17 mouse cellular contexts compared by ENCODE assay signal in the genomic region with DNA sequence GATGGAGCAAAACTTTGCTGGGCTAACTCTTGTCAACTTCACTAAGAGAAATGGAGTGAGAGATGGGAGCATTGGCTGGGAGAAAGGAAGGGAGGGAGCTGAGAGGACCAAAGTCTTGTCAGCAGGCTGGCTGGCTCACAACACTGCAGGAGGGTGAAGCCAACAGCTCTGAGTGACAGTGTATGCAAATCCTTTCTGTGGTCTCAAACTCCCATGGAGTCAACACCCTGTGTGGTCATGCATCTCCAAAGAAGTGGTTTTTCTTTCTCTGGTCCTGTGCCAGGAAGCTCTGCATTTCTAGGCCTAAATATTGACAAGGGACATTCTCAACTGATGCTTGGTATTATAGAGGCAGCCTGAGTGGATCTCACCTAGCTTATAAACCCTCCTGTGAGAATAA.
DNase-seq lines count a peak whose midpoint lies in the region; ATAC-seq and TF ChIP-seq lines count a peak whose summit lies in the region.
"Had no signal": no experiment of that assay in that cellular context is flagged by ENCODE, and none has a peak within 500 bp of the region (broad histone marks: within the 10 kb centered on the region; RNA-seq: fewer than 3 reads in every experiment).

No protein-coding gene starts in this region.

- ATAC-seq in hindbrain, embryonic 16.5 days = peak; percentile 58; the same call in 1 of the 2 replicates
- ATAC-seq in hindbrain, embryonic 12.5 days (ENCODE audit: low FRiP score) = no peak
- 0 out of 2 replicates have a peak, but pooled peaks have one; percentile 26 for ATAC-seq in lung, postnatal 0 days
- ATAC-seq in heart, embryonic 11.5 days (replicated peaks; ENCODE audit: insufficient number of reproducible peaks, low FRiP score, low TSS enrichment) = no peak
- ATAC-seq: forebrain, embryonic 14.5 days had no signal

- no peak for TF ChIP-seq CTCF in lung, postnatal 0 days (IDR thresholded peaks at IDR 0.05)

- no peak overlapping the region for H3K4me3 ChIP-seq in hindbrain, embryonic 16.5 days (ENCODE audit: low read length)
- H3K4me3 ChIP-seq in hindbrain, embryonic 12.5 days = no peak overlapping the region
- H3K4me3 ChIP-seq in lung, postnatal 0 days (ENCODE audit: low read depth, low read length) = no peak overlapping the region
- H3K4me3 ChIP-seq in heart, embryonic 11.5 days (ENCODE audit: low read depth, low read length) = no peak overlapping the region
- H3K4me3 ChIP-seq: gastrocnemius, adult 2 months; limb, embryonic 15.5 days had no signal

- H3K9me3 ChIP-seq in hindbrain, embryonic 16.5 days (ENCODE audit: control insufficient read depth, low read length) = no peaks in the 10 kb centered on the region
- H3K9me3 ChIP-seq in hindbrain, embryonic 12.5 days (replicated peaks) = no peaks in the 10 kb centered on the region
- no peaks in the 10 kb centered on the region for H3K9me3 ChIP-seq in lung, postnatal 0 days (ENCODE audit: low read length)
- no peaks in the 10 kb centered on the region for H3K9me3 ChIP-seq in heart, embryonic 11.5 days (replicated peaks; ENCODE audit: control insufficient read depth, low read length)
- H3K9me3 ChIP-seq: limb, embryonic 15.5 days had no signal

- H3K27me3 ChIP-seq in hindbrain, embryonic 16.5 days (replicated peaks; ENCODE audit: control insufficient read depth, insufficient read depth, low read length) = no peaks in the 10 kb centered on the region
- H3K27me3 ChIP-seq in hindbrain, embryonic 12.5 days = peaks cover 2% of the 10 kb centered on the region; the same call in 1 of the 2 replicates
- H3K27me3 ChIP-seq in lung, postnatal 0 days (replicated peaks; ENCODE audit: insufficient read depth, low read length) = no peaks in the 10 kb centered on the region
- H3K27me3 ChIP-seq in heart, embryonic 11.5 days (ENCODE audit: control insufficient read depth, insufficient read depth, low read length) = no peaks in the 10 kb centered on the region
- H3K27me3 ChIP-seq: limb, embryonic 15.5 days had no signal

- no peak for TF ChIP-seq EP300 in lung, postnatal 0 days (IDR thresholded peaks at IDR 0.05)

- no peaks in the 10 kb centered on the region for H3K4me1 ChIP-seq in hindbrain, embryonic 16.5 days (ENCODE audit: control insufficient read depth, insufficient read depth, low read depth, low read length)
- no peaks in the 10 kb centered on the region for H3K4me1 ChIP-seq in hindbrain, embryonic 12.5 days
- H3K4me1 ChIP-seq in lung, postnatal 0 days (ENCODE audit: insufficient read depth, low read depth, low read length) = no peaks in the 10 kb centered on the region
- no peaks in the 10 kb centered on the region for H3K4me1 ChIP-seq in heart, embryonic 11.5 days (ENCODE audit: control insufficient read depth, insufficient read depth, low read length)
- H3K4me1 ChIP-seq: limb, embryonic 15.5 days had no signal

- no peak overlapping the region for H3K4me2 ChIP-seq in hindbrain, embryonic 16.5 days (ENCODE audit: low read length)
- H3K4me2 ChIP-seq in hindbrain, embryonic 12.5 days (replicated peaks) = no peak overlapping the region
- H3K4me2 ChIP-seq in lung, postnatal 0 days (replicated peaks; ENCODE audit: low read depth, low read length) = no peak overlapping the region
- H3K4me2 ChIP-seq in heart, embryonic 11.5 days = no peak overlapping the region
- H3K4me2 ChIP-seq: limb, embryonic 15.5 days; midbrain, embryonic 11.5 days had no signal

- H3K27ac ChIP-seq in hindbrain, embryonic 16.5 days (ENCODE audit: low read depth, low read length) = no peak overlapping the region
- no peak overlapping the region for H3K27ac ChIP-seq in hindbrain, embryonic 12.5 days
- no peak overlapping the region for H3K27ac ChIP-seq in lung, postnatal 0 days (ENCODE audit: low read length)
- H3K27ac ChIP-seq in heart, embryonic 11.5 days (ENCODE audit: low read depth, low read length) = no peak overlapping the region
- H3K27ac ChIP-seq: gastrocnemius, adult 2 months; liver, embryonic 14.5 days had no signal

- H3K9ac ChIP-seq in hindbrain, embryonic 16.5 days (ENCODE audit: low read depth, low read length) = no peak overlapping the region
- H3K9ac ChIP-seq in hindbrain, embryonic 12.5 days = no peak overlapping the region
- H3K9ac ChIP-seq in lung, postnatal 0 days (replicated peaks; ENCODE audit: low read depth) = no peak overlapping the region
- H3K9ac ChIP-seq in heart, embryonic 11.5 days (ENCODE audit: low read depth, low read length) = no peak overlapping the region
- H3K9ac ChIP-seq: limb, embryonic 15.5 days; liver, embryonic 14.5 days had no signal

- DNase-seq in lung, postnatal 0 days (ENCODE audit: low spot score) = no peak
- no peak for DNase-seq in lung, postnatal 14 days
- peak; percentile 79 for DNase-seq in NIH3T3 (ENCODE audit: low read depth)
- DNase-seq in kidney, adult 8-10 months = no peak
- DNase-seq: adrenal gland, postnatal 25 days; cerebellum, adult 11 months; kidney, adult 11 months; layer of hippocampus, adult 9-11 months; thymus, adult 2 months had no signal

- no peaks in the 10 kb centered on the region for H3K36me3 ChIP-seq in hindbrain, embryonic 16.5 days (ENCODE audit: control insufficient read depth, insufficient read depth, low read length)
- H3K36me3 ChIP-seq in hindbrain, embryonic 12.5 days = no peaks in the 10 kb centered on the region
- H3K36me3 ChIP-seq in lung, postnatal 0 days (ENCODE audit: insufficient read depth, low read length) = no peaks in the 10 kb centered on the region
- no peaks in the 10 kb centered on the region for H3K36me3 ChIP-seq in heart, embryonic 11.5 days (ENCODE audit: control insufficient read depth, insufficient read depth, low read length)
- H3K36me3 ChIP-seq: limb, embryonic 15.5 days had no signal

Comparison
In these comparisons a context has a peak if more than half of its experiments do, and no peak if none do; other contexts are left out.
1. ATAC-seq: peak in hindbrain, embryonic 16.5 days (single experiment) and lung, postnatal 0 days (single experiment); none in hindbrain, embryonic 12.5 days (single experiment) and heart, embryonic 11.5 days (single experiment).